Mouse (Mus musculus) kidney, adult 11 months (tissue): ENCODE results near the gene Macf1.
"Not testable (repeated sequence)": the region's sequence is repeated elsewhere in the genome, so short reads cannot be mapped to it uniquely, and the experiment has no call there.

Experiments used
- DNase-seq: peaks from one replicate; pipeline ENCODE4 v3.0.0; 2022

The Macf1 gene

DNA sequence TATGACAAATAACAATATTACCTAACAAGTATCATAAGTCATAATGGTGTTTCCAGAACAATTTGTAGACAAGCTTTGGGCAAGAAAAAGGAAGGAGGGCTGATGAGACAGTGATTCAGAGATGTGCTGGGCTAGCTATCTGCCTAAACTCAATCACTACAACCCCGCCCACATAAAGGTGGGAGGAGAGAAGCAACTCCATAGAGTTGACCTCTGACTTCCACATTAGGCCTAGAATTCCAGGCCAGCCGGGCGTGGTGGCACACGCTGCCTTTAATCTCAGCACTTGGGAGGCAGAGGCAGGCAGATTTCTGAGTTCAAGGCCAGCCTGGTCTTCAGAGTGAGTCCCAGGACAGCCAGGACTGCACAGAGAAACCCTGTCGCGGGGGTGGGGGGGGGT lies 153.2 kb downstream of the Macf1 start:
- no peak for DNase-seq

DNA sequence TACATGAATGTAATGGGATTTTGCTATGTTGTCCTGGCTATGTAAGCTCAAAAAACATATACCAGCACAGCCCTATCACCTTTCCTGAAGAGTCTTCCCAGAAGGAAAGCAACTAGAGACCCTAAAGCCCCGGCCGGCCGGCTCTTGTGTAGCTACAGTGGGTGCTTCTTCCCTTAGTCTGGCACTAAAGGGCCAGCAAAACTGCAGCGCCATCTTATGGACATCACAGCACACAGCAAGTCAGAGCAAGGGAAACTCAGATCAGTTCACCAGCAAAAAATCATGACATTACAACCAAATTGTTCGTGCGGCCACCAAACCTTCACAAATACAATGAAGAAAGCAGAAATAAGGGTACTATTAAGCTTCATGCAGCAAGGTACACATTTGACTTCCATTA lies 154.9 kb downstream of the Macf1 start:
- no peak for DNase-seq

DNA sequence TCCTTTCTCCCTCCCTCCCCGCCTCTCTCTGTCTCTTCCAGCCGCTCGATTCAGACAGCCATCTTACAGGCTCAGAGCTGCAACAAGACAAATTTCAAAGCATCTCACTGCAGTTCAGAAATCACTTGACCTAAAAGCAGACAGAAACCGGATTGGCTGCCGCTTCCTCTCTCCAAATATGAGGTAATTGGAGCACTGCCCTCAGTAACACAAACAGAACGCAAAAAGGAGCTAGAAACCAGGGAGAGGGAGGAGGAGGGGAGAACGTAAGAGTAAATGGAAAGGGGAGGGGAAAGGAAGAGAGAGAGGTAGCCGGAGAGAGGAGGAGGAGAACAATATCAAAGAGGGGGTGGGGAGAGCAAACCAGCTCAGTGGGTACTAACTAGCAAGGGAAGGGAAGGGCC lies 156.6 kb downstream of the Macf1 start:
- DNase-seq, result no peak

DNA sequence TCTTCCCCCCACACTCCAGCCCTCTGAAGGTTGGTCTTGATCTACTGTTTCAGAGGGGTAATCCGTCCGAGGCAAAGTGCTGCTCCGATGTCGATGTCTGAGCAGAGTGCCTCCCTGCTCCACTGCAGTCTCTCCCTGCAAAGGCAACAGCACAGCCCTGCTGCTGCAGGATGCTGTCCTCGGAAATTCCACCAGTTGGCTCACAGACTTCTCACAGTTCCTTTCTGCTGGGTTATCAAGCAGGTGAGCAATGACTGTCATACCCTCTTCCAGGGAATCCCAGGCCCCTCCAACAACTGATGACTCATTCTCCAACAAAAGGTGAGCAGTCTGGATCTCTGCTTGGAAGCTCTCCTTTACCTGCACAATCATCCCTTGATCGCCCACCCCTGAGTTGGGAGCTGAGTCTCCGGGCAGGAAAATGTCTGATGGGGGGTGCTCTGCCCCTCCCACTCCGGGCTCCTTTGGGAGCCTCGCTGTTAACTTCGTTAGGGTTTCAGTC lies 157.3 kb downstream of the Macf1 start:
- no peak for DNase-seq

DNA sequence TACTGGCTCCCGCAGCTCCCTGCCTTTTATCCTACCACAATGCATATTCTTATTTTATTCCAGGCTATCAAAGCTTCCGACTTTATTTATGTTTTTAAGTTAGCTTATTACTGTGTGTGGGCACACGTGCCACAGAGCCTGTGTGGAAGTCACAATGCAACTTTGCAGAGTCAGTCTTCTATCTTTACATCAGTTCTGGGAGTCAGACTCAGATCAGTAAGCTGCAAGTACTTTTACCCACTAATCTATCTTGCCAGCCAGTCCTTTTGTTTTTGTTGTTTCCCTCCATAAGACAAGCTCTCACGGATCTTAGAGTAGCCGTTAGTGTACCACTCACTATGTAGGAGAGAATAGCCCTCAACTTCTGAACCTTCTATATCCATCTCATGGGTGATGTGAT lies 159.4 kb downstream of the Macf1 start:
- DNase-seq, result no peak

DNA sequence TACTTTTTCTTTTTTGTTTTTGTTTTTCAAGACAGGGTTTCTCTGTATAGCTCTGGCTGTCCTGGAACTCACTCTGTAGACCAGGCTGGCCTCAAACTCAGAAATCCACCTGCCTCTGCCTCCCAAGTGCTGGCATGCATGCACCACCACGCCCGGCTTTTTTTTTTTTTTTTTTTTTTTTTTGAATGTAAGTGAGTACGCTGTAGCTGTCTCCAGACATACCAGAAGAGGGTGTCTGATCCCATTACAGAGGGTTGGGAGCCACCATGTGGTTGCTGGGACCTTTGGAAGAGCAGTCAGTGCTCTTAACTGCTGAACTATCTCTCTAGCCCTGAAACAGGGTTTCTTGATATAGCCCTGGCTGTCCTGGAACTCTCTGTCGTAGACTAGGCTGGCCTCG lies 164.0 kb downstream of the Macf1 start:
- not testable (repeated sequence) for DNase-seq

DNA sequence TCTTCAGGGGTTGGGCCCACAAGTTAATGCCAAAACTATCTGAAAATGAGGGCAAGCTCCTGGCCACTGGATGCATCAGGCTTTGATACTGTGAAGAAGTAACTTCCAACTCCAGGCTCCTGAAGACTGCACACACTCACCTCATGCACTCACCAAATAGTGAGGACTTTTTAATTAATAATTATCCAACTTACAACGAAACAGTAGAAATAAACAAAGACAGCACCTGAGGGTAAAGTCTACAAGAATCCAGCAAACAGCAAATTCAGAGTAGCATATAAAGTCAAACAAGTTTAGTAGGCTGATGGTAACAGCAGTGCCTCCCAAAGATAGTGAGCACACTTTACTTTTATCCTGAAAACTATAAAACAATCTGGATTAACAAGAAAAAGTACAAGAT lies 168.5 kb downstream of the Macf1 start:
- no peak for DNase-seq

DNA sequence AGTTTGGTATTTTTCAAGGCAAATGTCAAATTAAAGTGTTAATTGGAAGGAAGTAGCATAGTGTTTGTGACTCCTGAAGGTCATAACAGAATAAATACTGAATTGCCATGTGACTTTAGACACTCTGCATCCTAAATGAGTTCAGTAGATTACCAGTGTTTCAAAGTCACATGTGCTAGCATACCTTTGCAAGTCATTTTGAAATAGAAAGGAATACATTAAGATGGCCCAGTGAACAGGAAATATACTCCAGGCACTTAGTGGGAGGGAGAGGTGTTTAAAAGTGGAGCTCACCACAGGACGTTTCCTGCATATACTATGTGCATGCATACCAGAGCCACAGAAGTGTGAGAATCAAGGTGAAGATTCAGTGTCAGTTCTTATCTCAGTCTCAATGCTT lies 174.0 kb downstream of the Macf1 start:
- no peak for DNase-seq

DNA sequence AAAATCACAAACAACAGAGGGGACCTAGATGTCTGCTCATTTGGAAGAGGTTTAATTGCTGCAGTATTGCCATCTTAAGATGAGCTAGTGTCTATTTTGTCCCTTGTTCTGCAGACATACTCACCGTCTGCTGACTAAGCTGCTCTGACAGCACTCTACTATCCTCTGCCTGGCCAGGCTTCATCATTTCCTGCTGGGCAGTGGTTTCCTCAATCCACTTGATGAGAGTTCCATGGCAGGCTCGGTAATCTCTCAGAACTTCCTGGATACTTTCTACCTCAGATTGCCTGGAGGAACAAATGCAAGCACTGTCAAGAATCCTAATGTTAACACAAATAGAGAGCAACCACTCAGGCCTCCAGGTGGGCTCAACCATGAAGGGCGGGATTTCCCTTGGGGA lies 195.1 kb downstream of the Macf1 start:
- DNase-seq, result no peak

DNA sequence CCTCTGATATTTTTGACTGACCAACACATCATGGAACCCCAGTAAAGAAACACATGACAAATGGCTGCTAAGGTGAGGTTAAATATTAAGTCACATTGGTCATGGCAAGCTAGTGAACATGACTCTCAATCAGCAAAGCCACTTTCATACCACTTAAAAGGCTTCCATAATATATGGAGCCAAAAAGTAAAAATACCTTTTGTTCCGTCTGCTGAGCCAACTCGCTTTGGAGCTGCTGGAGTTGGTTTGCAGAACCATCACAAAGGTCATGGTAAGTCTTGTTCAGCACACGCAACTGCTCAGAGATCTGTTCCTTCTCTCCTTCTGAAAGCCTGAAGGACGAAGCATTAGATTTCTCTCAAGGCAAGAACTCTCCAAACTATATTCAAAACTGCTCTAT lies 204.2 kb downstream of the Macf1 start:
- DNase-seq, result no peak

DNA sequence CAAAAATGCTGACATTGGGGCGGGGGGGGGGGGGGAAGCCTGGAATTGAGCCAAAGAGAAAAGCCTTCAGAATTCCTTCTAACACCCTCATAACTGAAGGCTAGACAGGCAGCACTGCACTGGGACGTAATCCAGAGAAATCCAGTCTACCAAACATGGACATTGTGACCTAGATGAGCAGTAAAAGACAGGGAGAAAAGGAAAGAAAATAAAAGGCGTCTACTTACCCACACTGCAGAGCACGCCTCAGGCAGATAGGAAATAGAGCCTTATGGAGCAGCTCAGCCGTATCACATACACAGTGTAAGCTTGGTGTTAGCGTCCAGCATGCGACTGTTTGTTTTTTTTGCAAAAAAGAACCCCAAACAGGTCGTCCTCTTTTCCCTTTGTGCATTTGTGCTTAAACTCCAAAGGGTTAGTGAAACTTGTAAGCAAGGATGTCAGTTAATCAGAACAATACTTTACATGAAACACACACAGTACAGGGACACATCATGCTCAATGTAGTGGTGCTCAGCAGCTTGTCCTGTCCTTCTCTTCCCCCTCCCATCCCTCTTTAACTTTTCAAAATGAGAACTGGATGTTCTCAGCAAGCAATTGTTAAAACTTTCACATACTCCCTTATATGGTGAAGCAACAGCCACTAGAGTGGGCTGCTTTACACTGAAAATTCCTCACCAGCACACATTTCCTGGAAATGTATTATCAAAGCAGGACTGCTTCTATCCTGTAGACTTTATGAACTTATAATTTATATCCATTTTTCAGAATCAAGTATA lies 205.3 kb downstream of the Macf1 start:
- DNase-seq, result no peak

DNA sequence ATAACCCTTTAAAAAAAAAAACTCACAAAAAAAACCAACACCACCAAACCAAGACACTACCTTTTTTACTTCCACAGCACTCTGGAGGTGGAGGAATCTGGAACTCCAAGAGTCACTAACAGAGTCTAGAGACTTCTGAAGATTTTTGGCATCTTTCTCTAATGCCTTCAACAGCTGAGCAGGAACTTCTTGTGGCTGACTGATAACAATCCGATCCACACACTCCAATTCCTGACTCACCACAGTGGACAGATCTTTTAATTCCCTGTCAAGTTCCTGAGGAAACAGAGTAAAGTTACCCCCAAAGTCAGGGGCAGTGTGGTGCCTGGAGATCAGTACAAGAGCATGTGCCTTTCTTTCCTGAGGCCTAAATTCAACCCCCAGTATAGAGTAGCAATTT lies 218.4 kb downstream of the Macf1 start:
- no peak for DNase-seq

DNA sequence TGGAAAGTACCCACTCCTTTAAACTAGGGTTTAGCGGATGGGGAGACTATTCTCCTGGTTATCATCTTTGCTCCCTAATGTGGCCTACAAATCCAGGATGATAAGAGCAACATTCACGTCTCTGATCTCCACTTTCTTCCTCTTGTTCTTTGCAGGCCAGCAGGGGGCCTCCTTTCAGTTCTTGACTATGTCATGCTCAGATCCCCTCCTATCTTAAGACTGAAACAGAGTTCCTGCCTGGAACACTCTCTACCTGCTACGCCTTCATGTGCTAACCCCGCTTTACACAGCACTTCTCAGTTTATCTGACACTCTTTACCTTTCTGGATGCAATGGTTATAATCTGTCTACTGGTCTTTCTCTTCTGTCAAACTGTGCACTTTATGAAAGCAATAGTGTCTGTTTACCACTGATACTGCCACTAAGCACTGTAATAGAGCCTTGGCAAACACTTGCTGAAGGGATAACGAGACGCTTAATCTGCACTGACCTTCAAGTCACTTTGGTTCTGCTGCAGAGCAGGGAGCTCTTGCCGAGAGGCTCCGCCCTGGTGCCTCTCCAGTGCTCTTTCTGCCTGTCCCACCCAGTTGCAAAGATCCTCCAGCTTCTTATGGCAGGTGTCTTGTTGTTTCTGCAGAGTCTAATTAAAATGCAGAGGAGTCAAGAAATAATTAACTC lies 223.4 kb downstream of the Macf1 start:
- DNase-seq, result no peak

DNA sequence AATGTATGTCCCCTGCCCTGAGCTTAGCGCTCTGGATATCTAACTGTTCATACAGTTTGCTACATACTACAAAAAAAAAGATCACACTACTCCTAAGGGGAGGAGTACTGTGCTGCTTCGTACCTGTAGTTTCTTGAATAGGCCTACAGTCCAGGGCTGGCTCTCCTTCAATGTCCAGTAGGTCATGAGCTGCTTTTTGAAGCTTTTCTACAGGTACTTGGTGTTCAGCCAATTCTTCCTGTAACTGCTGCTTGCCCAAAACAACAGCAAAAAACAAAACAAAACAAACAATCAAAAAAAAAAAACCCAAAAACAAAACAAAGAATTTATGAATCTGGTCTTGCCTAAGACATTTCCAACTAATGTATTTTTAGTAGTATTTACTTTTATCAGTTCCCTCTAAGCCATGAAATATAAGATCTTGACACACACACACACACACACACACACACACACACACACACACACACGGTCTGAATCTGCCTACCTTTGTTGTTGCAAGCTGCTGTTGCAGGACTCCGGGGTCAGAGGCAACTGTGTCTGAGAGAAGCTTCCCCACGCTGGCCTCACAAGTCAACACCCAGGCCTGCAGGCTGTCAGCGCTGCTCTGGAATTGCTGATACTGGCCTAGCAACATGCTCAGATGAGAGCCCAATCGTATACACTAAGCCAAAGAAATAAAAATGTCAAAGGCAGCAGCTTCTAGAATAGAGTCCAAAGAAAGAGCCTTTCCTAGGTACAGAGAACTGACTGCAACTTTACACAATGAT lies 229.1 kb downstream of the Macf1 start:
- DNase-seq, result no peak

DNA sequence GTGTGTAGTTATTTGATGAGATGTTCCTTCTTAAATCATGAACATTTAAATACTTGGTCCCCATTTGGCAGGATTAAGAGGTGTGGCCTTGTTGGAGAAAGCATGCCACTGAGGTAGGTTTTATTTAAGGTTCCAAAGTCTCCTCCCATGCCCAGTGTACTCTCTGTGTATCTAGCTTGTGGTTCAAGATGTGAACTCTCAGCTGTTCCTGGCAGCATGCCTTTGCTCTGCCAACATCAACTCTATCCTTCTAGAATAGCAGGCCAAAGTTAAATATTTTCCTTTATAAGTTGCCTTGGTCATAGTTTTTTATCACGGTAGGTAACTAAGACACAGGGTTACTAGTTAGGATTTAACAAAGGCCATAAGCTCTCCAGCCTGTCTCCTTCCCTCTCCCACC lies 230.4 kb downstream of the Macf1 start:
- DNase-seq, result peak; percentile 79

DNA sequence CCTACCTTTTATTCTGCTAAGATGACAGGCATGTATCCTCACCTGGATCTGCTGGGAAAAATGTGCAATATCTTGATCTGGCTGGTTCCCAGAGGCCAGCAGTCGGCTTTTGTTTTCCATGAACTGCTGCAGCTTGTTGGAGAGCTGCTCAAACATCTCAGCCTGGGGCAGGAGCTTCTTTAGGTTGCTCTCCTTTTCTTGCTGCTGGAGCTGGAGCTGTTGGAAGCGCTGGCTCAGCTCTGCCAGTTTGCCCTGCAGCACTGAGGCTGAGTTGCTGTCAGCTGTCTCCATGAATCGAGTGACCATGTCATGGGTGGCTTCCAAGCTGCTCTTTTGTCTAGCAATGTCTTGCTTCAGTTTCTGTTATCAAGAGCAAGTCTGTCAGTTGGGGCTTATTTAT lies 232.2 kb downstream of the Macf1 start:
- no peak for DNase-seq

DNA sequence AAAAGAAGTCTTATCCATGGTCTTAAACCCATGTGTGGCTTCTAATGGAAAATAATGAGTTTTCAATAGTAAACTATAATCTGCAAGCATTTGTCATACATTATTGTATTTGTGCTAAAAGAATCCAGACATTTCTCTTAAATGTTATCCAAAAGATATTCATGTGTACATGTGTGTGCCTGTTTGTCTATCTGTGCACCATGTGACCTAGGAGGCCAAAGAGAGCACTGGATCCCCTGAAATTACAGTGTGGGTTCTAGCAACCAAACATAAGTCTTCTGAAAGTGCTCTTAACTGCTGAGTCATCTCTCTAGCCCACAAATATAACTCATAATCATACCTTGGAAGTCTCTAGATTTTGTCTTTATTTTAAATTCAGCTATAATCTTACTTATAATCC lies 234.9 kb downstream of the Macf1 start:
- no peak for DNase-seq

DNA sequence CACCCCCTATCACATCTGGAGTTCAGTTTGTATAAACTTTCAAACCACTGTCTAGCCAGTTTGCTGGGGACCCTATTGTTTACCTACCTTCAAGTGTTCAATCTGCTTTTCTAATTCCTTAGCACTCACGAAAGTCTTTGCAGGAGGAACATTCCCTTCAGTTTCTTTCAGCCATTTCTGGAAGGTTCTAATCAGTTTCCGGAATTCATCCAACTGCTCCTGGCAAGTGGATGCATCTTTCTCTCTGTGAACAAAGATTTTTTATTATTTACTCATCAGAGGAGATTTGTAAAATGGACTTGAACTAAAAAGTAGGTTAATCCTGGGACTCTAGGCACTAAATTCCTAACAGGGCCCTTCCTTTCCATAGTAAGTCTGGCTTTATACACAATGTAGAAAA lies 236.1 kb downstream of the Macf1 start:
- DNase-seq, result no peak

DNA sequence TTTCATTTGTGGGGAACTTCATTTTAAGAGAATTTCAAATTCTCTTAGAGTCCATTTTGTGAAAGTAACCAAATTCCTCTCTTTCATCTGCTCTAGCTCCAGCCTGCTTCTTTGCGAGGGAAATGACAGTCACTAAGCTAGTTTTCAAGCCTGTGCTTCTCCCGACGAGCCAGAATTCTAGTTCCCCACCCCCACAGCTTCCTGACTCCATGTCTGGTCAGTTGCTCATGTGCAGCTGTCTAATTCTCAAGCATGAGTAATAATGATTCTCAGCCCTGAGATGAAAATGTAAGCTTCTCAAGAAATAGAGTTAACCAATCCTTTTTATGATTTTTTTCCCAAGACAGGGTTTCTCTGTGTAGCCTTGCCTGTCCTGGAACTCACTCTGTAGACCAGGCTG lies 236.9 kb downstream of the Macf1 start:
- no peak for DNase-seq

DNA sequence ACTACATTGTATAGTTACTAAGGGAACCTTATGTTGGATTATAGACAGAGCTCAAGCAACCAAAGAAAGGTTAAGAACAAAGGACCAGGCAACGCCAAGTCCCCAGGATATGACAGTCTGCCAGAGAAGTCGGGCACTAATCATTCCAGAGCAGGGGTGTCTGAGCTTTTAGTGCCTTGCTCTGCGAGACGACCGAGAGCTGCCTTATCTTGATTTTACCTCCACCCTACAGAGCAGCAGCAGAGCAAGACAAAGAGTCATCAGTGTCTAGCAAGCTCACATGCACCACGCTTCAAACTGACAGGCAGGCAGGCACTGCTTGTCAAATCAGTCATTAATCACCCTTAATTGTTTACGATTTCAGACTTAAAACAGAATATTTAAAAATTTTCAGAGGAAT lies 237.4 kb downstream of the Macf1 start:
- DNase-seq, result no peak

DNA sequence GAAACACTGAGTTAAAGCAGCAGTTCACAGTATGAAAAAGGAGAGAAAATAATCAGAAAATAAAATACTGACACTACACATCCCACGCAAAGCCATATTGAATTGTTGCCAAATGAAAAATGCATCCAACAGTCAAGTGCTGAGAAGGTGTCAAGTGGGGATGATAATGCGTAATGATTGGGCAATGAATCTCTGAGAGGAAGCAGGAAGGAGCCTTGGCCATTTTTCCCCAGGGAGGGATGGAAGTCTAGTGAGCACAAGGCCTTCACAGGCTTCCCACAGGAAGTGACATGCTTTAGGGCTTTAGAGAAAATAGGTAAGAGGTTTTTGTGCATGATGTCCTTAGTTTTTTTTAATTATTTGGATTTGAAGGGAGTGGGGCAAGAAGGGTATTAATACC lies 237.9 kb downstream of the Macf1 start:
- not testable (repeated sequence) for DNase-seq

DNA sequence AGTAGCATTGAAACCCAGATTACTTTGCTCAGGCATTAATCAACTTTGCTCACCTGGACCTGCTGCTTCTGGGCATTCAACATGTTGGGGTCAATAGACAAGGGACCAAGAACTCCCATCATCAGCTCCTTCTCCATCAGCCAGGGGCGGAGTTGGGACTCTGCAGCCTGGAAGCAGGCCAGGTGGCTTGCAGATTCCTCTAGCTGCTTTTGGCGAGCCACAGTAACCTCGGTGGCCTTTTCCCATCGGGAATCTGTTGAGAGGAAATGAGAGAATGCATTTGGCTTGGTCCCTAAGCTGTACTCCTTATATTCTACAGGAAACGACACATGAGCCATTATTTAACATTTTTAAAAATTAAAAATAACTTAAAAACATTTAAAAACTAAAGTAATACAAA lies 245.7 kb downstream of the Macf1 start:
- peak; percentile 46 for DNase-seq

DNA sequence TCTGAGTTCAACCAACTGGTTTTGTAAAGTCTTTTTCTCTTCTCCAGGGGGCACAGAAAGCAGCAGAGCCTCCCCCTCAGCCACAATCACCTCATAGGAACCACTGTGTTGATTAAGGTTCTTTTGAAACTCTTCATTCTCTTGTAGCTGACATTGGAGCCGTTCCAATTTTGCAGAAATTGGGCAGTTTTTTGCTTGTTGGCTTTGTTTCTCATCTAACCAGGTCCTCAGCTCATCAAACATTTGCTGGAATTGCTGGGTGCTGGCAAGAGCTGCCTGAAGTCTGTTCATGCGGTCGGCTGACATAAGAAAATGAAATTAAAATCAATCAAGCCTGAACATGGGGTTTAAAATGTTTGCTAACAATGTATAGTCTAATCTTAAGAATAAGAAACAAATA lies 251.0 kb downstream of the Macf1 start:
- DNase-seq, result no peak

DNA sequence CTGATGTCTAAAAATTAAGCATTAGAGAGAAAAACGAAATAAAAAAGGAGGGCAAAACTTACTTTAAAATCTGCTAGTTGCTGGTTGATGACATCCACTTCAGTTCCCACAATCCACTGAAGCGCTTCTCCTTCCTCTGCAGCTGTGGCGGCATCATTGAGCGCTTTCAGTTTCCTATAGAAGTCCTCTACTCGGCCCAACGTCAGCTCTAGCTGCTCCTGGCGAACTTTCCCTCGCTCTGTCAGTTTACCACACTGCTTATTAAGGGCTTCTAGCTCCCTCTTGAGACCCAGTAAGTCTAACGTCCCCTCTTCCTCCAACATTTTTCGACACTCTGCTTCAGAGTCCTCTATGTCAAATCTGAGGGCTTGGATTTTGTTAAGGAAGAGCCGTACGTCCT lies 252.2 kb downstream of the Macf1 start:
- no peak for DNase-seq
